Mouse (Mus musculus) inflammation-experienced regulatory T-cells (primary cell): ENCODE measurements around the gene Spef2. TPM values are rescaled to one million over a fixed set of nuclear protein-coding genes. Genes with fewer than 3 reads are reported as not detected.

Source experiments
- polyA plus RNA-seq, 2 experiments: library from polyadenylated mRNA; unstranded; fragments of 100-300 nt; shearing (Covaris generic); gene quantifications; one replicate each; pipeline ENCODE4 v1.2.1; 2017

Spef2 gene
- 1 to 10 TPM; 1.7 to 3.1 TPM for polyA plus RNA-seq

DNA sequence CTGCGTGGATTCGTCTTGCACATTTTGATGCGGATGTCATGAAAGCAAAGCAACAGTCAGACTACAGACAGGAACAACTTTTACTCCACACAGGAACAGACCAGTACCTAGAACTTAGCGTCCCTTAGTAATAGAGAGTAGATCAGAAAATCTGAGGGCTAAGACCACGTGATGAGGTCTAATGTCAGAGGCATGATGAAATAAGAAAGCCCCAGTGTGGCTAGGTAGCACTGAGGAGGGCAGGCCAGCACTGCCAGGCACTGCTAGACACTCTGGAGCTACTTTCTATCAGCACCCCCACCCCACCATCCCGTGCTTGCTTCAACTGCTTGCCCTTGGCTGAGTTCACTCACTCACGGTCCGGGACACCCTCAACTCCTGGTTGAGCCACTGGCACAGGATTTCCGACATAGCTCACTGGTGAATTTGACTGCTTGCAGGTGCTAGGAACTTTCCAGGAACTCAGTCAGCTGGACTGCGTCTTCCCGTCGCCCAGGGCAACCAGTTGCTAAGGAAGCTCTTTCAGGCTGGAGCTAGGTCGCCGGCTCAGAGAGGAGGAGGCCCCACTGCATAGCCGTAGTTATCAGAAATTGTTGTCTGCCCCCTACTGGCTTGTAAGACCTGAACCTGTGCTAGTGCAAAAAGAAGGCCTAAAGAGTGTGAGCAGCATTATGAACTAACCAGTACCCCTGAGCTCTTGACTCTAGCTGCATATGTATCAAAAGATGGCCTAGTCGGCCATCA lies at the start of gene Spef2:
Spef2 (minus strand) TSS at position 510 of the 744 bp plus-strand sequence.

DNA sequence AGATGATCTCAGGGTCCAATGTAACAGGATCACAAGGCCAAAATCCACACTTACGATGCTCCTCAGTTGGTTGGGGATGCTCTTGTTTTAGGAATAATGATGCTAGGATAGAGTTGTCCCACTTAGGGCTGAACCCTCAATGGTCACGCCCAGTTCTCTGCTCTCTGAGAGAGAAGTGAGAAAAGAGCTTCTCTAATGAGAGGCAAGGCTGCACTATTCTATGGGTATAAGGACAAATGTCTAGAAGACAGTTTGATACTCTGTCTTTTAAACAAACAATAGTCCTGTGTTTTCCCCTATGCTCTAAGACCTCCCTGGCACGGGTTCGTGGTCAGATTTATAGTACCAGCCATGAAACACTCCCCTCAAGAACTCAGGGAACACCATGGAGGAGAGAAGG lies 218.6 kb downstream of the Spef2 start, which contains the start of gene Il7r:
Il7r (minus strand) TSS at position 101 of the 400 bp plus-strand sequence.

Other genes starting within 250 kb of the Spef2 start
- gene Il7r, start 218.7 kb downstream of the Spef2 start, polyA plus RNA-seq: 100 to 1,000 TPM; 238 to 397 TPM